Mouse (Mus musculus) frontal cortex, adult (tissue): ENCODE measurements around the gene Rbm28.
A peak's percentile ranks its signal among the peaks of the same experiment; 100 is the strongest.

Experiments used
- ATAC-seq: cut with Nextera tagmentation; 2 replicates; pipeline ENCODE4 v1.9.2; 2017; ENCODE audit warnings: mild to moderate bottlenecking, moderate library complexity, mixed read lengths; ENCODE audit not compliant: low TSS enrichment

Gene Rbm28

GRCm38 (mm10) chr6:29164314-29165244, at the start of gene Rbm28:
Gene Rbm28, minus strand, starts transcription at chr6:29165006.
- ATAC-seq: peak; percentile 91

GRCm38 (mm10) chr6:29214245-29214644, 49.4 kb upstream of the Rbm28 start:
- ATAC-seq: no peak

GRCm38 (mm10) chr6:29213436-29213835, 48.6 kb upstream of the Rbm28 start:
- no peak for ATAC-seq

- peak; percentile 62 for ATAC-seq
Observed at GRCm38 (mm10) chr6:29211806-29212492, 47.1 kb upstream of the Rbm28 start.

GRCm38 (mm10) chr6:29211146-29211545, 46.3 kb upstream of the Rbm28 start:
- ATAC-seq: no peak

GRCm38 (mm10) chr6:29210231-29210936, 45.6 kb upstream of the Rbm28 start:
- no peak for ATAC-seq

- ATAC-seq: no peak
Observed at GRCm38 (mm10) chr6:29208178-29208577, 43.4 kb upstream of the Rbm28 start.

- ATAC-seq: no peak
Observed at GRCm38 (mm10) chr6:29207017-29207416, 42.2 kb upstream of the Rbm28 start.

- no peak for ATAC-seq
Observed at GRCm38 (mm10) chr6:29206006-29206405, 41.2 kb upstream of the Rbm28 start.

GRCm38 (mm10) chr6:29204932-29205614, 40.3 kb upstream of the Rbm28 start:
- ATAC-seq: peak; percentile 45; the same call in 1 of the 2 replicates

- no peak for ATAC-seq
Observed at GRCm38 (mm10) chr6:29203861-29204585, 39.2 kb upstream of the Rbm28 start.

- no peak for ATAC-seq
Observed at GRCm38 (mm10) chr6:29203096-29203495, 38.3 kb upstream of the Rbm28 start.

GRCm38 (mm10) chr6:29201988-29202387, 37.2 kb upstream of the Rbm28 start:
- no peak for ATAC-seq

- no peak for ATAC-seq
Observed at GRCm38 (mm10) chr6:29201341-29201740, 36.5 kb upstream of the Rbm28 start.

- no peak for ATAC-seq
Observed at GRCm38 (mm10) chr6:29200496-29200895, 35.7 kb upstream of the Rbm28 start.

- ATAC-seq: no peak
Observed at GRCm38 (mm10) chr6:29199223-29199855, 34.5 kb upstream of the Rbm28 start.

- peak; percentile 97 for ATAC-seq
Observed at GRCm38 (mm10) chr6:29198309-29199222, 33.8 kb upstream of the Rbm28 start.

- ATAC-seq: no peak
Observed at GRCm38 (mm10) chr6:29195846-29196698, 31.3 kb upstream of the Rbm28 start.
